Mouse (Mus musculus) gastrocnemius, postnatal 10 days (tissue): ENCODE measurements around the gene Pgk1. TPM values are rescaled to one million over a fixed set of nuclear protein-coding genes. Genes with fewer than 3 reads are reported as not detected.
A peak's percentile ranks its signal among the peaks of the same experiment; 100 is the strongest.

Source experiments
- DNase-seq: peaks from one replicate; pipeline ENCODE4 v3.0.0; 2021; ENCODE audit warnings: mixed read lengths
- total RNA-seq, 2 experiments: library from RNA; stranded (reverse); gene quantifications; 2 replicates each; pipeline ENCODE4 v1.2.3; 2021

The Pgk1 gene
- total RNA-seq, 2 experiments from 2014 or later: 1,018 to 1,356 TPM

DNA sequence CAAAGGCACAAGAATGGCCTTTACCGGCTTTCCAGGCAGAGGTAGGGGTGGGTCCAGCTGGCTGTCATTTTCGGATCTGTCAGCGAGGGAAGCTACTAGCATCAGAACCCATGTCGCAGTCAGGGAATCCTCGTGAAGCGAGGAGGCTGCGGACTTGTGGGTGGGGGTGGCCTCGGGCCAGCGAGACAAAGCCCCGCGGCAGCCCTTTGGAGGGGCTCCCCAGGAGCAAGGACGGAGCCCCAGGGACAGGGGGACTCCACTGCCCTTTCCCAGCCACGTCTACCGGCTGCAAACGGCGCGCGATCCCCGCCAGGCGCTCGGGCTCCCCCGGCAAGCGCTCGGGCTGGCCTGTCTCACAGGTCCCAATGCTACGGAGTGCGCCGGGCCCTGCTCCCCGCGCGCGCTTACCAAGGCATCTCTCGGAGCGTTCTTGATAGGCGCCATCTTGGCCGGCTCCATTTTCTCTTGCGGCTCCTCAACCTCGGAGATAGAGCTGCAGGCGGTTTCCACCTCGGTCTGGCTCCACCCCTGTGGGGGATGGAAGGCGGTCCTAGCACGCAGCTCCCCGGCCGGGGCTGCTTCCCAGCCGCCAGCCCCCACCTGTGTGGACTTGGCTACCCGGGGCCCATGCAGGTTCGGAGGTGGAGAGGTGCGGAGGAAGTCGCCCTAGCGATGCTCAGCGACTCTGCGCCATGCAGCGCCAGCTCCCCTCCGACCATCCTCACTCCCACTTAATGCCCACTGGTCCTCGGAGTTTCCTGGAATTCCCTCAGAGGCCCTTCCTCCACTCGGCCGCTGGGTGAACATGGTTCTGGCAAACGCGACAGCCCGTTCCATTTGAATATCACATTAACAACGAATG lies 32.5 kb downstream of the Pgk1 start:
- peak; percentile 54 for DNase-seq

DNA sequence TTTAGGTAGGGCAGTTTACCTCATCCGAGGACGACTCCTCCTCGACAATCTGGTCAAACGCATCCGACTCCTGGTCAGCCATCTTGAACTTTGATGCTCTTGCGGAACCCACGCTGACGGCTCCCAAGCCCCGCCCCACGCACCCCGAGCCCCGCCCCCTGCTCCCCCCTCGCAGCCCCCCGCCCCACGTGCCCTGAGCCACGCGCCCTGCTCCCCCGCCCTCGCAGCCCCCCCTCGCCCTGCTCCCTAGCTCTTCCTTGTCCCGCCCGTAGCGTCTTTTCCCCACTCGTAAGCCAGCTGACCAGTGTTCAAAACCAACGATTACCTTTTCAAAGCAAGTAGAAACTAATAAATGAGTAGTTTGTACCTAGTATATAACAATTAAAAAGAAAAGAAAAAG lies 34.2 kb downstream of the Pgk1 start, which contains the start of gene Taf9b:
Taf9b (minus strand) TSS at position 101 of the 400 bp plus-strand sequence.
- no peak for DNase-seq

Other genes starting within 250 kb of the Pgk1 start
- gene Magt1, start 175.2 kb upstream of the Pgk1 start, total RNA-seq: 10 to 100 TPM; 28.6 to 31.1 TPM
- 100 to 1,000 TPM; 764 to 877 TPM for gene Cox7b, start 171.4 kb upstream of the Pgk1 start, total RNA-seq
- gene Atp7a, start 159.8 kb upstream of the Pgk1 start, total RNA-seq: 10 to 100 TPM; 16.2 to 18.2 TPM
- under 1 TPM; 0.70 to 0.82 TPM for gene Tlr13, start 43.9 kb upstream of the Pgk1 start, total RNA-seq
- 1 to 10 TPM; 8.7 to 9.5 TPM for gene Taf9b, start 34.1 kb downstream of the Pgk1 start, total RNA-seq
- 1 to 10 TPM in 1 of 2 experiments, not detected in 1; 1.4 TPM for gene Fnd3c2, start 68.3 kb downstream of the Pgk1 start, total RNA-seq